Mouse (Mus musculus) G1E (cell line): Measurements from ENCODE around the gene Tcp11.

ENCODE experiments used
- CTCF ChIP-seq: IDR thresholded peaks from 2 replicates; pipeline ENCODE4 v1.5.1; 2012; ENCODE audit warnings: low read depth, low read length, inconsistent platforms, mixed read lengths
- GATA1 ChIP-seq: IDR thresholded peaks from 2 replicates; pipeline ENCODE4 v1.6.1; 2012; ENCODE audit warnings: borderline replicate concordance, low read length, inconsistent platforms, mixed read lengths

GRCm38 (mm10) chr17:28022854-28023655, 57.4 kb downstream of the Tcp11 start:
- no peak for TF ChIP-seq CTCF
- no peak for TF ChIP-seq GATA1
